Mouse (Mus musculus) hindbrain, postnatal 0 days (tissue): ENCODE results near the gene Fcrl1. TPM values are rescaled to one million over a fixed set of nuclear protein-coding genes. Genes with fewer than 3 reads are reported as not detected.

Experiments
- ATAC-seq: fragments of 200-750 bp; cut with Nextera tagmentation; 2 replicates; pipeline ENCODE4 v1.8.0; 2017; ENCODE audit warnings: mild to moderate bottlenecking, moderate TSS enrichment, moderate library complexity
- DNase-seq: peaks from one replicate; pipeline ENCODE4 v3.0.0-alpha.2; 2015; ENCODE audit warnings: low spot score
- H3K27ac ChIP-seq: fragments of 300-500 bp; sonication (generic); 2 replicates; pipeline ENCODE4 v1.5.1; 2014; ENCODE audit warnings: mild to moderate bottlenecking
- H3K27me3 ChIP-seq: fragments of 300-500 bp; sonication (generic); 2 replicates; pipeline ENCODE4 v1.6.1; 2014; ENCODE audit warnings: low read length, mixed read lengths; ENCODE audit not compliant: insufficient read depth
- H3K36me3 ChIP-seq: fragments of 300-500 bp; sonication (generic); 2 replicates; pipeline ENCODE4 v1.6.1; 2014; ENCODE audit warnings: low read length, mixed read lengths; ENCODE audit not compliant: insufficient read depth
- H3K4me1 ChIP-seq: fragments of 300-500 bp; sonication (generic); 2 replicates; pipeline ENCODE4 v1.6.1; 2014; ENCODE audit warnings: antibody characterized with exemption, low read length, mixed read lengths; ENCODE audit not compliant: insufficient read depth
- H3K4me2 ChIP-seq: fragments of 300-500 bp; sonication (generic); 2 replicates; pipeline ENCODE4 v1.6.1; 2014; ENCODE audit warnings: low read depth, mild to moderate bottlenecking, low read length, moderate library complexity, mixed read lengths
- H3K4me3 ChIP-seq: fragments of 300-500 bp; sonication (generic); 2 replicates; pipeline ENCODE4 v1.5.1; 2014; ENCODE audit warnings: low read length
- H3K9ac ChIP-seq: fragments of 300-500 bp; sonication (generic); replicated peaks from 2 replicates; pipeline ENCODE4 v1.6.1; 2014; ENCODE audit warnings: mild to moderate bottlenecking, low read length, moderate library complexity, mixed read lengths
- H3K9me3 ChIP-seq: fragments of 300-500 bp; sonication (generic); 2 replicates; pipeline ENCODE4 v1.6.1; 2016; ENCODE audit warnings: low read length, mixed read lengths
- CTCF ChIP-seq: IDR thresholded peaks from 2 replicates; pipeline ENCODE4 v1.5.1; 2016; ENCODE audit warnings: antibody characterized with exemption, control low read depth, low read depth
- WGBS: fragments of 180-500 bp; shearing (Covaris S2); extraction: QIAGEN DNeasy Blood & Tissue Kit; methylation state at CpG from one replicate; pipeline ENCODE4 v1.1.7; 2014; 5-methylcytosine and 5-hydroxymethylcytosine counted together
- polyA plus RNA-seq: library from polyadenylated mRNA; unstranded; fragments of >200 nt; fragmentation: Nextera tagmentation; extraction: Ambion mirVana; gene quantifications from 2 replicates; pipeline ENCODE4 v1.2.1, GENCODE M21; 2015
- total RNA-seq: library from RNA; depleted of rRNA; stranded (reverse); fragments of >200 nt; gene quantifications from 2 replicates; pipeline ENCODE4 v1.2.3, GENCODE M21; 2014; rRNA removed

The Fcrl1 gene
- total and polyA plus RNA-seq, 2 experiments from 2014 or later, result 0.05 TPM; not detected in 1

DNA sequence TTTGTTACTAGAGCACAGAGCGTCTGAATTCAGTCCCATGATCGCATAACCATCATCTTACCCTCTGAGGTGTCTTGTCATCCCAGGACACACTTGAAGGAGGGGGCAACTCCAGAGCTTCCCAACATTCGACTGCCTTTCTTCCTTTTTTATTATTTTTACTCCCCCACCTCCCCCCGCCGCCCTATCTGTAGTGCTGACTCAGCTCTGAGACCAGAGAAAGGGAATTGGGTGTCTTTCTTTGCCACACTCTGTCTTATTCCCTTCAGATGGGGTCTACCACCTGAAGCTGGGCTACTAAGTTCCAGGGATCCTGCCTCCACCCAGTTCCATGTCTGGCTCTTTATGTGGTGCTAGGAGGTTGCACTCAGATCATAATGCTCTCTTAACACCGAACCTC, 34.4 kb downstream of the Fcrl1 start:
- no peak for ATAC-seq
- H3K4me3 ChIP-seq, result no peak overlapping the region
- WGBS, result 81% methylated on average over 6 of the region's 6 CpGs

DNA sequence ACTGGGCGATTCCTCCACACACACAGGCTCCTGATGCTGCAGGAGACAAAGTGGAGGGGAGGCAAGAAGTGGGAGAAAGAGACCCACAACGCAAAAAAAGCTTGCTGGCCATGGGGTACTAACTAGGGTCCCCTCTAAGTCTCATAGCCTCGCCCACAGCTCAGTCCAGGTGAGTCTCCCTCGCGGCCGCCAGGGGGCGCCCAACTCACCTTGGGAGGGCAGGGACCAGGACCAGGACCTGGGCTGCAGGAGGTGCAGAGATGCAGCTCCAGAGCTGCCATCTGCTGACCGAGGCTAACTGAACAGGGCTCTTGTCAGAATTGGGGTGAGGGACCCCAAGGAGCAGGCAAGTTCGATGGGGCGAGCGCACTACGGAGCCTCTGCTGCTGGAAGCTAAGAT, 35.0 kb downstream of the Fcrl1 start:
- DNase-seq (peak; percentile 68), ATAC-seq (peak; percentile 74)
- Histone ChIP-seq H3K9ac (no peak overlapping the region), H3K27me3 (no peaks in the 10 kb centered on the region), H3K9me3 (no peaks in the 10 kb centered on the region), H3K27ac (no peak overlapping the region), H3K4me1 (no peaks in the 10 kb centered on the region), H3K4me2 (no peak overlapping the region), H3K36me3 (no peaks in the 10 kb centered on the region), H3K4me3 (no peak overlapping the region)
- TF ChIP-seq CTCF, result peak; percentile 82
- WGBS, result 8% methylated on average over 12 of the region's 12 CpGs

More for the DNA sequence above, 34.4 kb downstream of the Fcrl1 start:
- no peak for TF ChIP-seq CTCF
- no peak overlapping the region for H3K4me2 ChIP-seq
- H3K27ac ChIP-seq, result no peak overlapping the region
- no peaks in the 10 kb centered on the region for H3K9me3 ChIP-seq
- DNase-seq, result no peak
- H3K9ac ChIP-seq, result no peak overlapping the region
- H3K36me3 ChIP-seq, result no peaks in the 10 kb centered on the region
- no peaks in the 10 kb centered on the region for H3K4me1 ChIP-seq
- H3K27me3 ChIP-seq, result no peaks in the 10 kb centered on the region

DNA sequence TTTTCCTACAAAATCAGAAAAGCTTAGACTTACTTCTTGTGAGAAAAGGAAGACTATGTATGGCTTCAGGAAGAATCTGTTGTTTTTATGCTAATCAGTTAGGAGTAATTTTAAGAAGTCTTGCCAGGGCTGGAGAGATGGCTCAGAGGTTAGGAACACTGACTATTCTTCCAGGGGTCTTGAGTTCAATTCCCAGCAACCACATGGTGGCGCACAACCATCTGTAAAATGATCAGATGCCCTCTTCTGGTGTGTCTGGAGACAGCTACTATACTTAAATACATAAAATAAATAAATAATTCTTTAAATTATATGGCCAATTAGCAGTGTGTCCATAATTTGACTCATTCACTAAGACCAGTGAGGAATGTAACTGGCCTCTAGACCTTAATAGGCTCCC, 44.5 kb downstream of the Fcrl1 start:
- no peak overlapping the region for H3K4me3 ChIP-seq
- WGBS, result 63% methylated on average over 1 of the region's 1 CpGs
- DNase-seq, result no peak
- no peaks in the 10 kb centered on the region for H3K36me3 ChIP-seq
- H3K9me3 ChIP-seq, result no peaks in the 10 kb centered on the region
- TF ChIP-seq CTCF, result no peak
- no peak overlapping the region for H3K9ac ChIP-seq
- H3K4me1 ChIP-seq, result 0 out of 2 replicates have a peak, but pooled peaks cover 3% of the 10 kb centered on the region
- no peak overlapping the region for H3K4me2 ChIP-seq
- H3K27ac ChIP-seq, result no peak overlapping the region
- no peaks in the 10 kb centered on the region for H3K27me3 ChIP-seq
- no peak for ATAC-seq

GRCm38 (mm10) chr3:87422386-87422910, 46.3 kb downstream of the Fcrl1 start:
- WGBS, result 76% methylated on average over 4 of the region's 4 CpGs
- H3K9ac ChIP-seq, result no peak overlapping the region
- no peaks in the 10 kb centered on the region for H3K27me3 ChIP-seq
- no peaks in the 10 kb centered on the region for H3K9me3 ChIP-seq
- 0 out of 2 replicates have a peak, but pooled peaks cover 3% of the 10 kb centered on the region for H3K4me1 ChIP-seq
- DNase-seq (no peak), ATAC-seq (no peak)
- H3K36me3 ChIP-seq, result no peaks in the 10 kb centered on the region
- H3K27ac ChIP-seq, result no peak overlapping the region
- H3K4me2 ChIP-seq, result no peak overlapping the region
- no peak overlapping the region for H3K4me3 ChIP-seq
- TF ChIP-seq CTCF, result no peak

GRCm38 (mm10) chr3:87435479-87435878, 59.3 kb downstream of the Fcrl1 start, which contains the start of gene Fcrl5:
Gene Fcrl5 (plus strand): TSS chr3:87435773.
- no peak for TF ChIP-seq CTCF
- no peaks in the 10 kb centered on the region for H3K27me3 ChIP-seq
- DNase-seq (no peak), ATAC-seq (no peak)
- no peak within 1 kb of the TSS for H3K27ac ChIP-seq
- no peaks in the 10 kb centered on the region for H3K4me1 ChIP-seq
- no peak within 1 kb of the TSS for H3K4me2 ChIP-seq
- H3K4me3 ChIP-seq, result no peak within 1 kb of the TSS
- WGBS, result 90% methylated on average over 5 of the region's 5 CpGs
- H3K9ac ChIP-seq, result no peak within 1 kb of the TSS
- H3K36me3 ChIP-seq, result no peaks in the 10 kb centered on the region
- H3K9me3 ChIP-seq, result no peaks in the 10 kb centered on the region

GRCm38 (mm10) chr3:87440586-87440985, 64.4 kb downstream of the Fcrl1 start:
- no peak overlapping the region for H3K4me3 ChIP-seq
- no peaks in the 10 kb centered on the region for H3K9me3 ChIP-seq
- no peaks in the 10 kb centered on the region for H3K27me3 ChIP-seq
- WGBS, result 73% methylated on average over 1 of the region's 1 CpGs
- no peak for ATAC-seq
- no peaks in the 10 kb centered on the region for H3K36me3 ChIP-seq
- H3K27ac ChIP-seq, result no peak overlapping the region
- no peak for DNase-seq
- H3K4me1 ChIP-seq, result no peaks in the 10 kb centered on the region
- no peak for TF ChIP-seq CTCF
- H3K4me2 ChIP-seq, result no peak overlapping the region
- H3K9ac ChIP-seq, result no peak overlapping the region

DNA sequence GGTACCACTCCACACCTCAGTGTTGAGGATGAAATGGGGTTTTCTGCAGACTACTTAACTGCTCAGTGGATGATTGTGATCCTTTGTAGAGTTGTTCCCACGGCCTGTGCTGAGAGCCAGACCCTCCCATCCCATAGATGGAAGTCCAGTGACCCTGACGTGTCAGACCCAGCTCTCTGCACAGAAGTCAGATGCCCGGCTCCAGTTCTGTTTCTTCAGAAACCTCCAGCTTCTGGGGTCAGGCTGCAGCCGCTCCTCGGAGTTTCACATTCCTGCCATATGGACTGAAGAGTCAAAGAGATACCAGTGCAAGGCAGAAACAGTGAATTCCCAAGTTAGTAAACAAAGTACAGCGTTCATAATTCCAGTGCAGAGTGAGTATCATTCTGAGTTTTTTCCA, 67.8 kb downstream of the Fcrl1 start:
- Histone ChIP-seq H3K36me3 (no peaks in the 10 kb centered on the region), H3K9ac (no peak overlapping the region), H3K27me3 (no peaks in the 10 kb centered on the region), H3K27ac (no peak overlapping the region), H3K4me3 (no peak overlapping the region), H3K4me2 (no peak overlapping the region), H3K9me3 (no peaks in the 10 kb centered on the region), H3K4me1 (no peaks in the 10 kb centered on the region)
- ATAC-seq (no peak), DNase-seq (no peak)
- no peak for TF ChIP-seq CTCF
- 79% methylated on average over 6 of the region's 6 CpGs for WGBS

Other genes starting within 250 kb of the Fcrl1 start
- gene Kirrel, start 201.6 kb upstream of the Fcrl1 start, total RNA-seq, result 7.2 and 11.3 TPM in 2 replicates
- gene Kirrel, start 201.6 kb upstream of the Fcrl1 start, polyA plus RNA-seq, result 2.9 and 3.2 TPM in 2 replicates
- 16.7 and 21.0 TPM in 2 replicates for gene Fcrls, start 112.6 kb upstream of the Fcrl1 start, total RNA-seq
- gene Fcrls, start 112.6 kb upstream of the Fcrl1 start, polyA plus RNA-seq, result 16.7 and 16.9 TPM in 2 replicates
- gene Cd5l, start 18.5 kb upstream of the Fcrl1 start, total RNA-seq, result not detected in 2 replicates
- gene Cd5l, start 18.5 kb upstream of the Fcrl1 start, polyA plus RNA-seq, result 0.09 TPM in 1 of 2 replicates, not detected in the other
- not detected in 2 replicates for gene Fcrl5, start 59.4 kb downstream of the Fcrl1 start, total RNA-seq
- not detected in 2 replicates for gene Fcrl5, start 59.4 kb downstream of the Fcrl1 start, polyA plus RNA-seq
- 9.5 and 13.2 TPM in 2 replicates for gene Etv3, start 149.0 kb downstream of the Fcrl1 start, total RNA-seq
- 7.2 and 7.7 TPM in 2 replicates for gene Etv3, start 149.0 kb downstream of the Fcrl1 start, polyA plus RNA-seq
- 73.9 and 75.5 TPM in 2 replicates for gene Arhgef11, start 241.2 kb downstream of the Fcrl1 start, total RNA-seq
- gene Arhgef11, start 241.2 kb downstream of the Fcrl1 start, polyA plus RNA-seq, result 14.6 and 17.4 TPM in 2 replicates